9 mouse cellular contexts compared by ENCODE assay signal in the genomic region with DNA sequence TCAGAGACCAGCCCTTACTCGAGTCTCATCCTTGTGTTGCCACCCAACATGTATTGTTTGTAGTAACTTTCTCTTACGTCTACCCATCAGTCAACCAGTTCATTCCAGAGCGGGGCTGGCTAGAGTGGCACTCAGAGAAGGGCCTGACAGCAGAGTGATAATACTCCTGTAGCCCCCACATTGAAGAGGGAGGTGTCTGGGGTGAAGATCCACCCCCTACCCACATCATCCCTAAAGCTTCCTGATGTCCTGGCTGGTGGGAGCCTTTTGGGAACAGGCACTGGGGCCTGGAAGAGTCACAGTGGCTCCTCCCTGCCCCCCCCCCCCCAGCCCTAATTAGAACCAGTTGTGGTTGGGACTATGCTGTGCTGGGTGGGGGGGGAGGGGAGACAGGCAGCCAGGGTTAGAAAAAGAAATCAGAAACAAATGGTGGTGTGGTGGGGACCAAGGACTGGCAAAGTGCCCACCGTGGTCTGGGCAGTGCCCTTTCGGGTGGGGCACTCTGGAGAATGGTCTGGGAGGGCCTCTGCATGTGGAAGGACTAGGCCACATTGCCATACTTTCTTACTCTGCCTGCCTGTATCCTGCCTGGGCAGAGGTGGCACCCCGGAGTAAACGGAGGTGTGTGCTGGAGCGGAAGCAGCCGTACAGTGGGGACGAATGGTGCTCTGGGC. TPM values are rescaled to one million over a fixed set of nuclear protein-coding genes. Genes with fewer than 3 reads are reported as not detected.
DNase-seq lines count a peak whose midpoint lies in the region; ATAC-seq and TF ChIP-seq lines count a peak whose summit lies in the region.
"Had no signal": no experiment of that assay in that cellular context is flagged by ENCODE, and none has a peak within 500 bp of the region (broad histone marks: within the 10 kb centered on the region; RNA-seq: fewer than 3 reads in every experiment).

No protein-coding gene starts in this region.

- peak overlapping the region; percentile 90 for H3K4me2 ChIP-seq in lung, embryonic 14.5 days
- H3K4me2 ChIP-seq in limb, embryonic 13.5 days (replicated peaks): peak overlapping the region; percentile 94

- H3K27ac ChIP-seq in lung, embryonic 14.5 days (ENCODE audit: low read depth): 0 out of 2 replicates have a peak overlapping the region, but pooled peaks have one; percentile 99
- peak overlapping the region; percentile 99 for H3K27ac ChIP-seq in limb, embryonic 13.5 days
- H3K27ac ChIP-seq: liver, embryonic 14.5 days had no signal

- no peak overlapping the region for H3K9ac ChIP-seq in lung, embryonic 14.5 days
- H3K9ac ChIP-seq in limb, embryonic 13.5 days: peak overlapping the region; percentile 51
- H3K9ac ChIP-seq: liver, embryonic 14.5 days had no signal

- no peaks in the 10 kb centered on the region for H3K27me3 ChIP-seq in lung, embryonic 14.5 days (ENCODE audit: insufficient read depth, low read length)
- no peaks in the 10 kb centered on the region for H3K27me3 ChIP-seq in limb, embryonic 13.5 days

- peaks cover 43% of the 10 kb centered on the region for H3K36me3 ChIP-seq in lung, embryonic 14.5 days (ENCODE audit: insufficient read depth)
- peaks cover 57% of the 10 kb centered on the region for H3K36me3 ChIP-seq in limb, embryonic 13.5 days

- no peaks in the 10 kb centered on the region for H3K9me3 ChIP-seq in lung, embryonic 14.5 days (ENCODE audit: low read depth, low read length)
- no peaks in the 10 kb centered on the region for H3K9me3 ChIP-seq in limb, embryonic 13.5 days

- TF ChIP-seq CTCF in lung, embryonic 14.5 days (IDR thresholded peaks at IDR 0.05; ENCODE audit: low read depth): no peak

- WGBS in lung, embryonic 14.5 days: 36% methylated on average over 10 of the region's 10 CpGs
- 16% methylated on average over 10 of the region's 10 CpGs for WGBS in limb, embryonic 13.5 days

- no peak for ATAC-seq in lung, embryonic 14.5 days (ENCODE audit: insufficient read depth)
- ATAC-seq in erythroblast, adult 5-6 weeks (replicated peaks; ENCODE audit: low FRiP score, poor library complexity, severe bottlenecking): 0 out of 2 replicates have a peak, but pooled peaks have one; percentile 3
- no peak for ATAC-seq in limb, embryonic 13.5 days (ENCODE audit: low FRiP score, low read depth)

- no peak overlapping the region; the same call in 1 of the 2 replicates for H3K4me3 ChIP-seq in lung, embryonic 14.5 days (ENCODE audit: low read depth, low read length)
- H3K4me3 ChIP-seq in limb, embryonic 13.5 days: peak overlapping the region; percentile 52

- peak; percentile 53 for DNase-seq in cerebellum, adult 11-12 months
- no peak for DNase-seq in cerebellum, postnatal 4 days (ENCODE audit: low spot score in 2 of 2)
- DNase-seq in lung, embryonic 14.5 days: peak; percentile 1
- no peak for DNase-seq in lung, postnatal 25 days (ENCODE audit: low spot score)
- DNase-seq in layer of hippocampus, adult 9-10 months (ENCODE audit: low spot score): no peak
- DNase-seq in liver: no peak

- H3K4me1 ChIP-seq in lung, embryonic 14.5 days (ENCODE audit: insufficient read depth): peaks cover 35% of the 10 kb centered on the region
- peaks cover 69% of the 10 kb centered on the region for H3K4me1 ChIP-seq in limb, embryonic 13.5 days

RNA-seq across cellular contexts. Expression of gene Bcl9l, which starts 18.7 kb away (rescaled TPM):
- 16.3 and 17.3 TPM in 2 replicates for polyA plus RNA-seq in lung, embryonic 14.5 days (2014; fragmentation: Nextera tagmentation; extraction: Ambion mirVana)
- total RNA-seq in erythroblast, adult 5-6 weeks (2015; ENCODE audit: low replicate concordance): 0.77 and 0.84 TPM in 2 replicates
- 0.42 and 2.8 TPM in 2 replicates for total RNA-seq in erythroblast, adult 5-6 weeks (2017; ENCODE audit: low replicate concordance)
- polyA plus RNA-seq in limb, embryonic 13.5 days (2015; fragmentation: Nextera tagmentation; extraction: Ambion mirVana): 14.5 and 15.0 TPM in 2 replicates

RNA-seq across cellular contexts. Expression of gene Upk2, which starts 46.6 kb away (rescaled TPM):
- polyA plus RNA-seq in lung, embryonic 14.5 days (2014; fragmentation: Nextera tagmentation; extraction: Ambion mirVana): 0.39 and 0.53 TPM in 2 replicates
- total RNA-seq in erythroblast, adult 5-6 weeks (2015; ENCODE audit: low replicate concordance): not detected in 2 replicates
- total RNA-seq in erythroblast, adult 5-6 weeks (2017; ENCODE audit: low replicate concordance): not detected in 2 replicates
- 0.31 and 0.36 TPM in 2 replicates for polyA plus RNA-seq in limb, embryonic 13.5 days (2015; fragmentation: Nextera tagmentation; extraction: Ambion mirVana)
- polyA plus RNA-seq: liver, embryonic 14.5 days had no signal

Comparison
In these comparisons a context has a peak if more than half of its experiments do, and no peak if none do; other contexts are left out.
1. DNase-seq: peak in cerebellum, adult 11-12 months (single experiment) and lung, embryonic 14.5 days (single experiment); none in cerebellum, postnatal 4 days (0 of 2), lung, postnatal 25 days (single experiment), layer of hippocampus, adult 9-10 months (single experiment) and liver (single experiment).